Mouse (Mus musculus) naive thymus-derived CD4-positive, alpha-beta T cell, adult 2 months (primary cell): Measurements from ENCODE around the gene Bbox1.

Experiments used
- DNase-seq: peaks from one replicate; pipeline ENCODE4 v3.0.0-alpha.2; 2011; ENCODE audit warnings: low read depth

Gene Bbox1

GRCm38 (mm10) chr2:110274160-110274559 is 40.2 kb downstream of the Bbox1 start:
- DNase-seq = no peak

GRCm38 (mm10) chr2:110269281-110269680 is 45.1 kb downstream of the Bbox1 start:
- DNase-seq = no peak

GRCm38 (mm10) chr2:110232252-110232651 is 82.1 kb downstream of the Bbox1 start:
- no peak for DNase-seq

- DNase-seq = no peak
These were observed 83.6 kb downstream of the Bbox1 start for GRCm38 (mm10) chr2:110230753-110231152.

GRCm38 (mm10) chr2:110229143-110230087 is 84.9 kb downstream of the Bbox1 start:
- DNase-seq = no peak

GRCm38 (mm10) chr2:110226421-110226820 is 87.9 kb downstream of the Bbox1 start:
- no peak for DNase-seq

GRCm38 (mm10) chr2:110225969-110226368 is 88.4 kb downstream of the Bbox1 start:
- DNase-seq = no peak

GRCm38 (mm10) chr2:110222793-110223192 is 91.6 kb downstream of the Bbox1 start:
- no peak for DNase-seq

- DNase-seq = no peak
These were observed 93.9 kb downstream of the Bbox1 start for GRCm38 (mm10) chr2:110220492-110220891.

- DNase-seq = no peak
These were observed 98.7 kb downstream of the Bbox1 start for GRCm38 (mm10) chr2:110215685-110216058.

- no peak for DNase-seq
These were observed 99.2 kb downstream of the Bbox1 start for GRCm38 (mm10) chr2:110214991-110215684.

GRCm38 (mm10) chr2:110214278-110214677 is 100.1 kb downstream of the Bbox1 start:
- no peak for DNase-seq
